Mouse (Mus musculus) bone marrow macrophage, adult 2 months (primary cell): ENCODE measurements around the gene Iqsec1.

Source experiments
- CTCF ChIP-seq: IDR thresholded peaks from 2 replicates; pipeline ENCODE4 v1.5.1; 2012; ENCODE audit warnings: low read depth, mild to moderate bottlenecking, low read length, moderate library complexity
- POLR2A ChIP-seq: IDR thresholded peaks from 2 replicates; pipeline ENCODE4 v1.6.1; 2012; ENCODE audit warnings: mild to moderate bottlenecking, low read depth, low read length, borderline replicate concordance

DNA sequence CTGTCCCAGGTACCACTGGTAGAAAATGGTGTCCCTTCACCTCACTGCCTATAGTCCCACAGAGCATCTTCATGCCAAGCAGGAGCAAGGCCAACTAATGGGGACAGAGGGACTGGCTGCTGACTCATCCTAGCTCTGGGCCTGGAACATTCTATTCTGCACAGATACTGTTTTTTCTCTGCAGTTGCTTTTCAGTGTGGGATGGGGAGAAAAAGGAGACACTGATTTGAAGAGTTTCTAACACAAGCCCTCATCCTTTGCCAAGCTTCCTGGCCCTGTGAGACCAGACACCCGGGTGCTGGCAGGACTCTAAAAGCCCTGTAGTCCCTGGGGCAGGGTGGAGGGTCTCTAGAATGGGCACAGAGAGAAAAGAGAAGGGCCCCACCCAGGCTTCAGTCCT, 292.7 kb downstream of the Iqsec1 start:
- TF ChIP-seq CTCF (no peak), POLR2A (no peak)
